Mouse (Mus musculus): ENCODE results near the gene Lrrc7.
"Not testable (repeated sequence)": the region's sequence is repeated elsewhere in the genome, so short reads cannot be mapped to it uniquely, and the experiment has no call there.

Gene Lrrc7

GRCm38 (mm10) chr3:158164452-158164851 lies 397.6 kb downstream of the Lrrc7 start:
- DNase-seq, result no peak

DNA sequence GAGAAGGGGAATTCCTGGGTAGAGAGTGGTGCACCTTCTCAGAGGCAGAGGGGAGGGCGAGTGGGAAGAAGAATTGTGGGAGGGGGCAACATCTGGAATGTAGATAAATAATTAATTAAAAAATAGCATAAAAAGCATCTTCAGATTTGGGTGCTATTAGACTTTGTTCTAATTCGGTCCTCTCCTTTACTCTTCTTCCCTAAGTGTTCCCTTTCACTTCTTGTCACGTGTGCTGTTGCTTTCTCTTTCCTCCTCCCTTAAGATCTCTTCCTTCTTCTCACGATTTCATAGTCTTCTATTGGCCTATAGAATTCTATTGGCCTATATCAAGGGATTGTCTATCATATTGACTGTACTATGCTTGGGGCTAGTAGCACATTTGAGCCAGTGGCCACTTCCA lies 398.9 kb downstream of the Lrrc7 start:
- no peak for DNase-seq

DNA sequence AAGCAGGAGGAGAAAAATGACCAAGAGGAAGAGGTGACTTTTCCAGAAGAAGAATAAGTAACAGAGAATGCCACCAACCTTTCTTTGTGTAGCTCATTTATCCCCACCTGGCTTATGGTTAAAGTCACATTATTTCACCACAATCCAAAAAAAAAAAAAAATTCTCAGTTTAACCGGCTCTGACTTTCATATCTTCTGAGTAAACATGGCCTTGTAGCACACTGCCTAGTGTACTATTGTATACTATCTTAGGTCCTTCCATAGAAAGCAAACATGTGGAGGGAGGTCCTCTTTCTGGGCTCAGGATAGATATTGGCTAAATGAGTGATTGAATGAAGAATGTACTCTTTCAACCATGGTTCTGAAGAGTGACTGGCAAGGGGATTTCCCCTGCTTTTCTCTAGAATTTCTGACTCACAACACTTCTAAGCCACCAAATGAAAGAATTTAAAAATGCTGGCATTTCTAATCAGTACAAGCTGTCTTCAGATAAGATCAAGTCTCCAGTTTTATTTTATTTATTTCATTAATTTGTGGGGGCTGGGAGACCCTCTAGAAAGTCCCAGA lies 400.0 kb downstream of the Lrrc7 start:
- no peak for DNase-seq

DNA sequence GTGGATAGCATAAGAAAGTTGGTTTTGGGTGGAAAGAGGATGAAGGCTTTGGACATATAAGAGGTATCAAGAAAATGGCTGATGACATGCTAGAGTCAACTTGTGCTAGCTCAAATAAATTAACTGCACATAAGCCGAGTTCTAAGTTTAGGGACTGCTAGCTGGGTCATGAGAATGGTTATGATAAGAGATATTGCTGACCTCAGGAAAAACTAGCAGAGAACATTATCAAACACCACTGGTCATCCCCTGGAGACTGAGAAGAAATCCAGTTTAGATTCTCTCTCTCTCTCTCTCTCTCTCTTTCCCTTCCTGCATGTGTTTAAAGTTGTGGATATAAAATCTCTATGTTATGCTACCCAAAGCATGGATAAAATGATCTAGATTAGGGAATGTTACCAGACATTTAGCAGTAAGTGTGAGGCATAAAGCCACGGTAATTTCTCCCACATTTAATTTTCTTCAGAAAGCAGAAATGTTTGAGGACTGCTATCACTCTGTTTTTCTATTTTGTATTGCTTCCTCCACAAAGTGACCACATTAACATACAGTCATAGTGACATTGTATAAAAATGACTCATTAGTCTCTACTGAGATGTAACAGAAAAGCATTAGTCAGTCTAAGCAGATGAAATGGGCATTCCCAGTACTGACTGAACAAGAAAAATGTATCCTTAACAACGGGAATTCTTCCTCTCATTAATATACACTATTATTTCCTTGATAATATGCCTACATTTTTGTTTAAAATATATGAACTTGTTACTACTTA lies 406.3 kb downstream of the Lrrc7 start:
- no peak for DNase-seq

- no peak for DNase-seq
Measured at GRCm38 (mm10) chr3:158154134-158154533, 407.9 kb downstream of the Lrrc7 start.

DNA sequence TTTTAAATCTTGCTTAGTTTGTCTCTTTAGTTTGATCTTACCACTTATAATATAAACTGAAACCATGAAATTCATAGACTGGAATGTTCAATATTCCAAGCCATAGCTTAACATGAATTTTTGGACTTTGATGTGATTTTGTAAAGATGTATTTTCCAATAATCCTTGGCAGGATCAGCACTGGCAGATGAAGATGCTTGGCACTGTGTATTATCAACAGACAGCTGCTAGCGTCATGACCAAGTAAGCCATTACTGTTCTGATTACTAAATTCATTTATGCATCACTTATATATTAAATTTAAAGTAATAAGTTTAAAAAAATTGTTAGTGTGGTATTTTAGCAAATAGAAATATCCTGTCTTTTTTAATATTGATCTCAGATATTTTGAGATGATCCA lies 413.0 kb downstream of the Lrrc7 start:
- DNase-seq, result no peak

DNA sequence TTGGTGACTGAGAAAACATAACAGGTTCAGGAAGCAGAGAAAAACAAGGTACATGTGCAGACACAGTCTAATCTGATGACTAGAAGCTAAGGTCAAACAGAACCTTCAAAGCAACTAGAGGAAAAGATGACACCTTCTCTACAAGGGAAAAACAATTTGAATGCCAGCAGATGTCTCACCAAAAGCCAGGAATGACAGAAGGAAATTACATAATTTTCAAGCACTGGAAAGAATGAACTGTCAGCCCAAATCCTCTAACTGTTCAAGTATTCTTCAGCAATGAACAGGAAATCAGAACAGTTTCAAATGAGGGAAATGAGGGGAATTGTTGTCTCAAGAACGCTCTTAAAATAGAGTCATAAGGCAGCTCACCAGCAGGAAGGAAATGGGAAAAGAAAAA lies 421.4 kb downstream of the Lrrc7 start:
- no peak for DNase-seq

GRCm38 (mm10) chr3:158137796-158138195 lies 424.2 kb downstream of the Lrrc7 start:
- no peak for DNase-seq

- DNase-seq, result no peak
Measured at GRCm38 (mm10) chr3:158131672-158132071, 430.3 kb downstream of the Lrrc7 start.

GRCm38 (mm10) chr3:158131233-158131632 lies 430.8 kb downstream of the Lrrc7 start:
- no peak for DNase-seq

DNA sequence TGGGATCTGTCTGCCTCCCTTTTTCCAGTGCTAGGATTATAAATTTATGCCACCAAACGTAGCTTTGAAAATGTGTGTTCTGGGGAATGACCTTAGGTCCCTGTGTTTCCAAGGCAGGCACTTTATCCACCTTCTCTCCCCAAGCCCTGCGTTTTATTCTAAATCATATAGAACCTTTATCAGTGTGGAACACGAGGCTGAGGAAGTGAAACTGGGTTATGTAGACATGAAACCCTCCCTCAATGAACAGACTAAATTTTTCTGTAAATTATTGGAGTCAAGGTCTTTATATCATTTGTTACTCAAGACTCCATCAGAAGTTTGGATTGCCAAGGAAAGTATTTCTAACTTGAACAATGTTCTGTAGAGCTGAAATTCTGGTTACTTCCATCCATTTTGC lies 439.1 kb downstream of the Lrrc7 start:
- no peak for DNase-seq

DNA sequence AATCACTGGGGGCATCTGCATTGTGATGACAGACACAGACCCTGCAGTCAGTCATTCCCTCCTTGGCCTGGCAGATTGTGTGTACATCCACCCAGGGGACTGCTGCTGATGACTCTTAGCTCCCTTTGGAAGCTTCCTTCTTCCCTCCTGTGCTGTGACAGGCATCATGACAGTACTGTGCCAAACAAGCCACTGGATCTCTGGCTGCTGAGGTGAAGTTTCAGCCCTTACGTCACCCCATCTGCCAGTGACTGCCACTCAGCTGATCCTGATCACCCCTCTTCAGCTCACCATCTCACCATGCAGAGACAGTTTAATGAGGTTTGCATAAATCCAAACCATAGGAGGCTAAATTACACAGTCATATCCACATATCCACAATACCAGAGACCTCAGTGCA lies 456.8 kb downstream of the Lrrc7 start:
- no peak for DNase-seq

DNA sequence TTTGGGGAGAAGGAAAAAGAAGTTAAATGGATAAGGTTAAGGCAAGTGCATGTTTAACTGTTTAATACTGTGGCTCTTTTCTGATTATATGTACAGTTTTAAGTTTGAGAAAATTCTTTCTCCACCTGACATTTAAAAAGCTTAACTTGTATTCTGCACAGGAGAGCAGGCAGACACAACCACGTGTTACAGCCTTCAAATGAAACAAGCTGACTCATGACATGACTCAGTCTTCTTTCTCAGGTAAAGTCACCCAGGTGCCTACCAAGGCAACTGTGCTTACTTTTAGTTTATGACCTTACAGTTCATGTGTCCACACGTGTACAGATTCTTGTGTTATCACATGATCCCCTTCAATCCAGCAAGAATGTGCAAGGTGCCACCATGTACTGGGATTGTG lies 458.6 kb downstream of the Lrrc7 start:
- DNase-seq, result no peak

DNA sequence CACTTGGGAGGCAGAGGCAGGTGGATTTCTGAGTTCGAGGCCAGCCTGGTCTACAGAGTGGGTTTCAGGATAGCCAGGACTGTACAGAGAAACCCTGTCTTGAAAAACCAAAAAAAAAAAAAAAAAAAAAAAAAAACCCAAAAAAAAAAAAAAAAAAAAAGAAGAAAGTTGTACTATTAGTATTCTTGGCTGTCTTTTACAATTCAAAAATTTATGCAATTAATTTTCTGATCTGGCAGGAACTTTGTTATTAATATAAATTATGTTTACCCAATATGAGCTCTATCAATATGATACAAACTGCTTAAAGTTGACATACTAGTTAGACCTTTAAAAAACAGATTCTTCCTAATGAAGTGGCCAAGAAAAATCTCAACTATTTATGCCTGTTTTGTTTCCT lies 459.5 kb downstream of the Lrrc7 start:
- DNase-seq, result not testable (repeated sequence)

GRCm38 (mm10) chr3:158102043-158102442 lies 460.0 kb downstream of the Lrrc7 start:
- not testable (repeated sequence) for DNase-seq

DNA sequence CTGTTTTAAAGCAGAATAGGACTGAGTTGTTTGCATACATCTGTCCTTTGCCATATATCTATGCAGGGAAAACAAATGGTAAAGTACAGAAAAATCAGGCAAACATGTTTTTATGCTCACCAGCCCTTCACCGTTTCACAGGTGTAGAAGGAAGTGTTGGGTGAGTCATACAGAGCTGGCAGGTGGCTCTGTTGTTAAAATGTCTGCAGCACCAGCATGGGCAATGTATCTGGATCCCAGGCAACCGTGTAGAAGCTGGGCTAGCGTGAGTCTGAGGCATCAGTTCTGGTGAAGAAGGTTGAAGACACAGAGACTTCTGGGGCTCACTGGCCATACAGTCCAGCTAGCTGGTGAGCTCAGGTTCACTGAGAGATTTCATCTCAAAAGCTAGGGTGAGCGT lies 468.1 kb downstream of the Lrrc7 start:
- DNase-seq, result no peak

DNA sequence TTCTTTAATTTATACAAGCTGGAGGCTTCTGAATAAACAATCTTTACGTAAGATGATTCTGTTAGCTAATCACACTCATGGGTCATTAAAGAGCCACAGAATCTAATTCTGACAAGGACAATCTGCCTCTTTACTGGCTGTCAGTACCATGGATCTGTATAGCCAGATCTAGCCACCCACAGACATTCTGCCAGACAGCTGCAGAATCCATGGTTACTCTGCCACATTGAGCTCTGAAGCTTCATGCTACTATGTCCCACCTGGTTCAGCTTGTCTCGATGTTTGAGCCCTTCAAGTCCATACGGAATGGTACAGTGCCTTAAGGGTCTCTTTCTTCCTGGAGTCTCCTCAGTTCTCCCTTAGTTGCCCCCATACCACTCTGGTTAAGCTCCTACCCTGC lies 470.4 kb downstream of the Lrrc7 start:
- no peak for DNase-seq

GRCm38 (mm10) chr3:158077828-158078227 lies 484.2 kb downstream of the Lrrc7 start:
- no peak for DNase-seq

- DNase-seq, result no peak
Measured at GRCm38 (mm10) chr3:158077380-158077772, 484.6 kb downstream of the Lrrc7 start.

DNA sequence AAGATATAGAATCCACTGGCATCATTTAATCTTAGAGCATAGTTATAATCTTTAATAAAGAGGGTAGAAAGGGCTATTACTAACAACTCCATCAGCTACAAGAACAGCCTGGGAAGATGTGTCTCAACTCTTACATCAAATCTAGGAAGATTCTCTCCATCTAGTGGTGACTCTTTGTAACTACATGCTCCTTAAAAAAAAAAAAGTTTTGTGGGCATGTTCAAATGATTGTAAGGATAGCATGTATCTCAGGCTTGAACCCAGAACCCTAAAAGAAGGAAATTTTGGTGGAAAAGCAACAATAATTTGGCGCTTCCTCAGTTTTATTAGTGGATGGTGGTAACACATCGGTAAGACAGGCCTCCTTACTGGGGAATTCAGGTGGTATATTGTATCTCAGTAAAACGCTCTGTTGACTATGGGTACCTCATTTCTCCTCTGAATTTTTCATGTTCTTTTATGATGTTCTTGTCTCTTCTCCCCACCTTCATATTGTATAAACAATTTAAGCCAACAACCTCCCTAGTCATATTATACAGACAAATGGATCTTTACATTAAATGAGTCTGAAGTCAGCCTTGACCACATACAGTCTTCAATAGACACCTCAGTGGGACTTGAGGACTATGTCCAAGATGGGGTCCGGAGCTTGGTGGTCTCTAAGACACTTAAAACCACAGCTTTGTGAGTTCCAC lies 485.2 kb downstream of the Lrrc7 start:
- DNase-seq, result no peak

DNA sequence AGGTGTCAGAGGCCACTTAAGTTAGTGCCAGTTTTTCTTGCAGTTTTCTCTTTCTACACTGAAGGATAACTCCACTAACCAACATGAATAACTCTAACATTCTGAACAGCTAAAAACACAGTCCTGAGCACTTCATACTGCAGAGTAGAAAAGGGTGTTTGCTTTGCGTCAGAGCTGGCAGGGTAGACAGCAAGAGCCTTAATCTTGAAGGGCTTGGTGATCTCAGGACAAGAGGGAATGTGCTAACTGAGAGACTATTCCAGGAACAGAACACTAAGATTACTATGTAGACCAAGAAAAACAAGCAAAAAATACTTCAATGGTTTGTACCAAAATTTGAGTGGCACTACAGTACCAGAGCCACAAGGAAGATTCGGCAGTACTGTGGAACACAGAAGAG lies 487.0 kb downstream of the Lrrc7 start:
- DNase-seq, result no peak

DNA sequence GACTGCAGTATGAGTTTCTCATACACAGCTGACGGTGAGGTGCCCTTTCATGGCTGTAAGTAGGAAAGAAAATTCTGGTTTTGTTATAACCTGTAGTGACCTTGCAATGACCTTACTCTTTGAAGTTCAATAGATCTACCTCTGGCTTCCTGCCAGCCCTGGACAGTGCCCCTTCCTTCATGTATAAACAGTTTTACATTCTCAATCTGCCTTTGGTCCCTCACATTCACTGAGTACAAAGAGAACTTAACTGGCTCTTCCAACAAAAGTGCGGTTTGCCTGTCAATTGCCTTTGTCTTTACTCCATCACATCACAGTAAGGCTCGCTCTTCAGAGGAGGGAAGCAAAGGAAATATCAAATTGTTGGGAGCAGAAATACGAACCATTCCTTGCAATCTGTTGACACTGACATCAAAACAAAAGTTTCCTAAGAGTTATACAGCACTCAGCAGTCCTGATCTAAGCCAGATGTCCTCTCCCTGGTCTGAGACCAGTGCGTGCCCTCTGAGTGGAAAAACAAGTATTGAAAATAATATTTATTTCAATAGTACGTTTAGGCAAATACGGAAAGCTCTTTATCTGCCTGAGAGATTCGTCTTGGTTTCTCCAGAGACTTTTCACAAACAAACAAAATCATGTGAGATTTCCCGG lies 493.3 kb downstream of the Lrrc7 start:
- DNase-seq, result no peak

- DNase-seq, result no peak
Measured at GRCm38 (mm10) chr3:158067916-158068315, 494.1 kb downstream of the Lrrc7 start.

GRCm38 (mm10) chr3:158065256-158065655 lies 496.8 kb downstream of the Lrrc7 start:
- DNase-seq, result no peak

Data from thymus, postnatal 25 days (tissue).